Mouse (Mus musculus) left cerebral cortex, postnatal 25 days (tissue): ENCODE data around the gene Stpg3. TPM values are rescaled to one million over a fixed set of nuclear protein-coding genes. Genes with fewer than 3 reads are reported as not detected.

Source experiments
- DNase-seq, 2 experiments: peaks; one replicate each; pipeline ENCODE4 v3.0.0; 2022; ENCODE audit warnings: low spot score in 2 of 2, mixed read lengths in 1 of 2
- intact Hi-C: fragments of 180-260 bp; cut with DNase I; formaldehyde crosslinking; loops from one replicate; pipeline ENCODE4 v1.15.1; 2025
- total RNA-seq, 2 experiments: library from RNA; stranded (reverse); gene quantifications; 2 replicates each; pipeline ENCODE4 v1.2.3; 2021

Stpg3 gene
- total RNA-seq, 2 experiments from 2014 or later = 0.23 TPM; not detected in 1

GRCm38 (mm10) chr2:25218445-25218844, 4.0 kb upstream of the Stpg3 start, which contains the start of gene Fam166a:
Gene Fam166a (plus strand): TSS chr2:25218745.
- intact Hi-C loops = no loop called here
- no peak for DNase-seq

- intact Hi-C loops = no loop called here
Observed at GRCm38 (mm10) chr2:25217666-25218065, 3.2 kb upstream of the Stpg3 start.

GRCm38 (mm10) chr2:25213266-25213865, 1.1 kb downstream of the Stpg3 start:
- intact Hi-C loops = no loop called here

More at GRCm38 (mm10) chr2:25217666-25218065, 3.2 kb upstream of the Stpg3 start:
- no peak for DNase-seq

GRCm38 (mm10) chr2:25211121-25211670, 3.2 kb downstream of the Stpg3 start, which contains the start of gene Nelfb:
Gene Nelfb (minus strand): TSS chr2:25211489.
- peak; percentile 83 to 84 for DNase-seq
- intact Hi-C loops = loop anchor here (2.0 kb wide), 1 partner anchor 14 kb away; the partner anchor contains the start of gene Tubb4b

More at GRCm38 (mm10) chr2:25213266-25213865, 1.1 kb downstream of the Stpg3 start:
- no peak for DNase-seq

- intact Hi-C loops = loop anchor here (2.0 kb wide), 1 partner anchor 14 kb away; the partner anchor contains the start of gene Tubb4b
- DNase-seq = no peak
Observed at GRCm38 (mm10) chr2:25210686-25211085, 3.8 kb downstream of the Stpg3 start.

GRCm38 (mm10) chr2:25207593-25207992, 6.8 kb downstream of the Stpg3 start:
- intact Hi-C loops = no loop called here
- no peak for DNase-seq

- intact Hi-C loops = no loop called here
- DNase-seq = no peak
Observed at GRCm38 (mm10) chr2:25203631-25204214, 10.7 kb downstream of the Stpg3 start.

- no peak for DNase-seq
- intact Hi-C loops = no loop called here
Observed at GRCm38 (mm10) chr2:25200631-25201030, 13.8 kb downstream of the Stpg3 start.

- intact Hi-C loops = no loop called here
- no peak for DNase-seq
Observed at GRCm38 (mm10) chr2:25197946-25198345, 16.5 kb downstream of the Stpg3 start.

GRCm38 (mm10) chr2:25197191-25197590, 17.2 kb downstream of the Stpg3 start:
- intact Hi-C loops = no loop called here
- DNase-seq = no peak

- intact Hi-C loops = no loop called here
Observed at GRCm38 (mm10) chr2:25196172-25196954, 18.1 kb downstream of the Stpg3 start, which contains the start of gene Tor4a. Gene Tor4a (minus strand): TSS chr2:25196886.

GRCm38 (mm10) chr2:25195211-25196156, 19.0 kb downstream of the Stpg3 start:
- intact Hi-C loops = no loop called here
- no peak for DNase-seq

More at GRCm38 (mm10) chr2:25196172-25196954, 18.1 kb downstream of the Stpg3 start, which contains the start of gene Tor4a:
- no peak for DNase-seq

GRCm38 (mm10) chr2:25194486-25195171, 19.8 kb downstream of the Stpg3 start:
- intact Hi-C loops = loop anchor here (5.0 kb wide), 2 partner anchors 63 to 78 kb away; partner anchors contain the start of genes Anapc2, Ssna1 and Tmem203
- DNase-seq = no peak

- no peak for DNase-seq
- intact Hi-C loops = loop anchor here (5.0 kb wide), 2 partner anchors 63 to 78 kb away; partner anchors contain the start of genes Anapc2, Ssna1 and Tmem203
Observed at GRCm38 (mm10) chr2:25194006-25194405, 20.4 kb downstream of the Stpg3 start.

GRCm38 (mm10) chr2:25193330-25193770, 21.1 kb downstream of the Stpg3 start:
- peak; percentile 76 to 89 for DNase-seq
- intact Hi-C loops = loop anchor here (1.0 to 5.0 kb wide), 3 partner anchors 35 to 79 kb away; partner anchors contain the start of genes Anapc2, Ssna1 and Tmem203

GRCm38 (mm10) chr2:25187841-25188240, 26.6 kb downstream of the Stpg3 start:
- no peak for DNase-seq
- intact Hi-C loops = loop anchor here (5.0 kb wide), 1 partner anchor 61 kb away; no protein-coding TSS in a partner anchor

- intact Hi-C loops = loop anchor here (5.0 kb wide), 1 partner anchor 59 kb away; no protein-coding TSS in a partner anchor
- DNase-seq = no peak
Observed at GRCm38 (mm10) chr2:25186575-25186930, 27.9 kb downstream of the Stpg3 start.
